Mouse (Mus musculus) forebrain, postnatal 0 days (tissue): ENCODE data around the gene Shtn1. TPM values are rescaled to one million over a fixed set of nuclear protein-coding genes. Genes with fewer than 3 reads are reported as not detected.
A peak's percentile ranks its signal among the peaks of the same experiment; 100 is the strongest.

ENCODE experiments used
- ATAC-seq: fragments of 200-750 bp; cut with Nextera tagmentation; 2 replicates; pipeline ENCODE4 v1.8.0; 2017; ENCODE audit warnings: mild to moderate bottlenecking, moderate library complexity
- DNase-seq: peaks from one replicate; pipeline ENCODE4 v3.0.0-alpha.2; 2015
- H3K27ac ChIP-seq: fragments of 300-500 bp; sonication (generic); 2 replicates; pipeline ENCODE4 v1.5.1; 2014; ENCODE audit warnings: low read depth, mild to moderate bottlenecking, antibody characterized with exemption, low read length, moderate library complexity, mixed read lengths
- H3K27me3 ChIP-seq: fragments of 300-500 bp; sonication (generic); 2 replicates; pipeline ENCODE4 v1.6.1; 2014; ENCODE audit warnings: mild to moderate bottlenecking, low read length, mixed read lengths; ENCODE audit not compliant: insufficient read depth
- H3K36me3 ChIP-seq: fragments of 300-500 bp; sonication (generic); 2 replicates; pipeline ENCODE4 v1.6.1; 2014; ENCODE audit warnings: mild to moderate bottlenecking, moderate library complexity; ENCODE audit not compliant: insufficient read depth
- H3K4me1 ChIP-seq: fragments of 300-500 bp; sonication (generic); 2 replicates; pipeline ENCODE4 v1.6.1; 2014; ENCODE audit warnings: antibody characterized with exemption; ENCODE audit not compliant: insufficient read depth
- H3K4me2 ChIP-seq: fragments of 300-500 bp; sonication (generic); 2 replicates; pipeline ENCODE4 v1.6.1; 2014; ENCODE audit warnings: low read depth, mild to moderate bottlenecking, moderate library complexity
- H3K4me3 ChIP-seq: fragments of 300-500 bp; sonication (generic); 2 replicates; pipeline ENCODE4 v1.5.1; 2014; ENCODE audit warnings: low read depth, low read length, mixed read lengths
- H3K9ac ChIP-seq: fragments of 300-500 bp; sonication (generic); 2 replicates; pipeline ENCODE4 v1.6.1; 2014; ENCODE audit warnings: mild to moderate bottlenecking
- H3K9me3 ChIP-seq: fragments of 300-500 bp; sonication (generic); 2 replicates; pipeline ENCODE4 v1.6.1; 2016; ENCODE audit warnings: low read length
- CTCF ChIP-seq: sonication (generic); IDR thresholded peaks from 2 replicates; pipeline ENCODE4 v1.5.1; 2016; ENCODE audit warnings: antibody characterized with exemption, control low read depth, low read depth
- WGBS: fragments of 180-500 bp; shearing (Covaris S2); extraction: QIAGEN DNeasy Blood & Tissue Kit; methylation state at CpG from one replicate; pipeline ENCODE4 v1.1.7; 2014; 5-methylcytosine and 5-hydroxymethylcytosine counted together
- polyA plus RNA-seq: library from polyadenylated mRNA; unstranded; fragments of >200 nt; fragmentation: Nextera tagmentation; extraction: Ambion mirVana; gene quantifications from 2 replicates; pipeline ENCODE4 v1.2.1, GENCODE M21; 2015
- total RNA-seq: library from RNA; depleted of rRNA; stranded (reverse); fragments of >200 nt; gene quantifications from 2 replicates; pipeline ENCODE4 v1.2.3, GENCODE M21; 2014

Shtn1 gene
- total and polyA plus RNA-seq, 2 experiments from 2014 or later: 77.4 to 120 TPM

DNA sequence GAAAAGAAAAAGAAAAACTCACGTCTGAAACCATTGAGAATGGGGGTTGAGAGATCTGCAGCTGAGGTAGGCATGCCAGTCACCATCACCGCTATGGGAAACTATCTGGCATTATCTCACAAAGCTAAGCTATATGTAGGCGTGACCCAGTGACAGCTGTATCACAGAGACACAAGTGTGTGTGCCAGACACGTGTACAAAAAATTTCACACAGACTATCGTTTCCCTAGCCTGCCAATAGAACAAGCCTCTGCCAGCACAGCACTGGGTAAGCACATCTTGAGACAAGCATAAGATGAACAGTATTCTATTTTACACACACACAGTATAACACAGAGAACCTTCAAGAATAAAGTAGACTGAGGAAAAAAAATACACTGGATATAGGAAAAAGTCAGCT, 65.1 kb downstream of the Shtn1 start:
- ATAC-seq (peak; percentile 69), DNase-seq (peak; percentile 50)
- Histone ChIP-seq H3K4me2 (no peak overlapping the region), H3K9ac (no peak overlapping the region), H3K27me3 (no peaks in the 10 kb centered on the region), H3K9me3 (no peaks in the 10 kb centered on the region), H3K36me3 (peaks cover 27% of the 10 kb centered on the region), H3K27ac (no peak overlapping the region), H3K4me1 (no peaks in the 10 kb centered on the region), H3K4me3 (no peak overlapping the region)
- WGBS: 34% methylated on average over 5 of the region's 5 CpGs
- no peak for TF ChIP-seq CTCF

DNA sequence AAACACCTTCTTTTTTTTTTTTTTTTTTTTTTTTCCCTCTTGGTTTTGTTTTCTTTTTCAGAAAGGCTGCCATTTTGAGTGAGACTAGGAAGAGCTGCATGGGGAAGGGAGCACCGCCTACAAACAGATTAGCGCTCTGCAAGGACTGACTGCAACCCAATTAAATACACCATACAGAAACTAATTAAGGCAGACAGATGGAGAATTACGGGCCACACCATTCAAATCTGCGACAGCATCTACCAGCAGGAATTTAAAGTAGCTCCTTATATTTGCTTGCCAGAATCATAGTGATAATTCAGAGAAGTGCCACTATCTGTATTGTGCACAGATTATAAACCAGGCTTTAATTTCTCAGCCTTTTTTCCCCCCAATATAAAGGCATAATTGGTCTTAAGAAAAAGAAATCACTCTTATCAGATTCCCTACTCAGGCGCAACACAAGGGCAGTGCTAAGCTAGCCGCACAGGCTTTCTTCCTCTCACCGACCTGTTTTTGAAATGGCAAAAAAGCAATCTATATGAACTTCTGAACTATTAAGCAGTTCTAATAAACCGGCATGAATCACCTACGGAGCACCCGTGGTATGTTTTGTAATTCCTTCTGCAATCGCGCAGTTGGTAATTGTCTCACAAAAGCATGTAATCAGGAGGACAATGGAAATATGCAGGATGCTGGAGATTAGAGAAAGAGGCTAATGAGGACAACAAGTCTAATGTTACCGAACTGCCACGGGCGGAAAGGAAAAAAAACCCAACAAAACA, 69.1 kb downstream of the Shtn1 start:
- Histone ChIP-seq H3K9me3 (no peaks in the 10 kb centered on the region), H3K4me3 (no peak overlapping the region), H3K9ac (no peak overlapping the region), H3K4me2 (no peak overlapping the region), H3K27ac (peak overlapping the region; percentile 69), H3K27me3 (no peaks in the 10 kb centered on the region), H3K4me1 (no peaks in the 10 kb centered on the region), H3K36me3 (peaks cover 38% of the 10 kb centered on the region)
- DNase-seq: peak; percentile 68
- TF ChIP-seq CTCF: no peak
- WGBS: 14% methylated on average over 15 of the region's 15 CpGs
- peak; percentile 87 for ATAC-seq

DNA sequence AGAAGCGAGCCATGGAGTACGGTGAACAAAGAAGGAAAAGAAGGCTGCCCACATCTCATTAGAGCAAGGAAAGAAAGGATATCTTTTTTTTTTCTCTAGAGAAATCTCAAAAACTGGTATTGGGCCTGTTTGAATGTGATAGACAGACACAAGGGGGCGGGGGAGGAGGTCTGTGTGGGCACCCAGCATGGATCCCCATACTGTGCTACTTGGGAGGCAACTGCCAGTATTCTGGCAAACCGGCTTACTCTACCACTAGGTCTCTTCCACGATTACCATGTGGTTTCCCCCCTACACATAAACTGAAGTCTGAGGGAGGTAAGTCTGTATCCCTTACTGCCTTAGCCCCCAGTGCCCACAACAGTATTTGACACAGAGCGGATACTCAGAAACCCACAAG, 73.1 kb downstream of the Shtn1 start:
- Histone ChIP-seq H3K36me3 (peaks cover 33% of the 10 kb centered on the region), H3K9ac (no peak overlapping the region), H3K4me3 (no peak overlapping the region), H3K4me2 (no peak overlapping the region), H3K27me3 (no peaks in the 10 kb centered on the region), H3K4me1 (no peaks in the 10 kb centered on the region), H3K27ac (no peak overlapping the region), H3K9me3 (no peaks in the 10 kb centered on the region)
- DNase-seq (no peak), ATAC-seq (no peak)
- no peak for TF ChIP-seq CTCF
- WGBS: 60% methylated on average over 6 of the region's 6 CpGs

DNA sequence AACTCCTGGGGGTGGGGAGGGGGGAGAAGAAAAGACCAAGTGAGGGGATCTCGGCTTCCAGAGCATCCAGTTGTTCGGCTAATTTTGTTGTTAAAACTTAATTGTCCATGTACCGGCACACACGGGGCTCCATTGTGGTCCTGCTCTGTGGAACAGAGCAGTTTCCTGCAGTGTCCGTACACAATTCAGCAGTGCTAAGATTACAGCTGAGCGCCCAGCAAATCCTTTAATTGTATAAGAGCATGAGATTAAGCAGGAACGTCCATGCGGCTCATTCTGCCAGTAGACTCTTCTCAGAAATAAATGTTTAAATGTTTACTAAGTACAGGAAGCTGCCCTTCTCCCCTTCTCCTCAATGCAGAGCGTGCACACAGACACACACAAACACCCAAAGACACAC, 94.3 kb downstream of the Shtn1 start:
- H3K36me3 ChIP-seq: peaks cover 20% of the 10 kb centered on the region
- H3K4me1 ChIP-seq: peaks cover 6% of the 10 kb centered on the region; the same call in 1 of the 2 replicates
- H3K27ac ChIP-seq: no peak overlapping the region
- no peaks in the 10 kb centered on the region for H3K9me3 ChIP-seq
- H3K4me2 ChIP-seq: no peak overlapping the region
- no peak for TF ChIP-seq CTCF
- H3K27me3 ChIP-seq: peaks cover 3% of the 10 kb centered on the region; the same call in 1 of the 2 replicates
- 17% methylated on average over 9 of the region's 9 CpGs for WGBS
- ATAC-seq (no peak), DNase-seq (no peak)
- no peak overlapping the region for H3K4me3 ChIP-seq
- H3K9ac ChIP-seq: no peak overlapping the region

DNA sequence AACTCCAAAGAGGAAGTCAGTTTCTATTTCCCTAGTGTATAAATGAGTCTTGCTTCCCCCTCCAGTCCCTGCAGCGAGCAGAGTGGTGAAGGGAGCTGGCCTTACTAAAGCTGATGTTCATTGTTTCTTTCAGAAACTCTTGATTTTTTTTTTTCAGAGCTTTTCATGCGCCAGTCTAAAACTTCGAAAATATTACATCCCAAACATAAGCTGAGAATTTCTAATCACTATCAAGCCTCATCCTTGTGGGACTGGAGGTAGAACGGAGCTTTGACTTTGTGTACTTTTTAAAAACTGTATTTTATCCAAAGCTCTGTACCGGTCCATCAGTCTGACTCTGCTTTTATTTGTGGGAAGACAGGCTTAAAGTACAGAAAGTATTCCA, 95.9 kb downstream of the Shtn1 start:
- Histone ChIP-seq H3K27me3 (peaks cover 3% of the 10 kb centered on the region; the same call in 1 of the 2 replicates), H3K9ac (no peak overlapping the region), H3K4me1 (peaks cover 6% of the 10 kb centered on the region; the same call in 1 of the 2 replicates), H3K27ac (no peak overlapping the region), H3K4me2 (peak overlapping the region; percentile 1; the same call in 1 of the 2 replicates), H3K9me3 (no peaks in the 10 kb centered on the region), H3K36me3 (peaks cover 17% of the 10 kb centered on the region), H3K4me3 (no peak overlapping the region)
- ATAC-seq: no peak
- 19% methylated on average over 5 of the region's 5 CpGs for WGBS
- no peak for DNase-seq
- no peak for TF ChIP-seq CTCF

DNA sequence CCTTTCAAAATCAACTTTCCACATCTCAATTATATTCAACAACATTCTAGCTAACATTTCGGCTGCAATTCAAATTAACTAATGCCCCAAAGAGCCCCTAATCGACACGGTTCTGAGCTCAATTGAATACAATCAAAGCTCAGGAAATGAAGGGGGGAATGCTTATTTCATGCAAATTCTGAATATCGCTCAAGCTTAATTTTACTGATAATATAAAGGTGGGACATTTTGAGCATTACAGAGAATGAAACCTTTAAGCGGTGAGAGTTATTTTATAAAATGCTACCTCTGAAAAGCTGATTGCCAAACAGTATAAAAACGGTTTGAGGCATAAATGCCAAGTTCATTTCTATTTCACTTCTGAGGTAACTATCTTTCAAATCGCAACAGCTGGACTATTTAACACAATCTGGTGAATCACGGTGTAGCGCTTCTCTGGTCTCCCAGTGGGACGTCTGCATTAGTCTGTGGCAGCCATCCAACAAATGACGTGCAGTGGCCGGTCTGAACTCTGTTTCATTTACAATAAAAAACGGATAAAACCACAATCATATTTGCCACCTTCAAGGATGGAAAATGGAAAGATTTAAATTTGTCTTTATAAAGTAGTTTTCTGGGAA, 96.4 kb downstream of the Shtn1 start:
- ATAC-seq: no peak
- Histone ChIP-seq H3K27ac (no peak overlapping the region), H3K9ac (no peak overlapping the region), H3K4me3 (no peak overlapping the region), H3K4me2 (peak overlapping the region; percentile 1; the same call in 1 of the 2 replicates), H3K36me3 (peaks cover 18% of the 10 kb centered on the region), H3K9me3 (no peaks in the 10 kb centered on the region), H3K27me3 (peaks cover 3% of the 10 kb centered on the region; the same call in 1 of the 2 replicates), H3K4me1 (peaks cover 6% of the 10 kb centered on the region; the same call in 1 of the 2 replicates)
- whole genome bisulfite sequencing: 16% methylated on average over 13 of the region's 13 CpGs
- TF ChIP-seq CTCF: no peak
- DNase-seq: no peak
